Mouse (Mus musculus): ENCODE results near the gene Cyfip1. TPM values are rescaled to one million over a fixed set of nuclear protein-coding genes. Genes with fewer than 3 reads are reported as not detected.
A peak's percentile ranks its signal among the peaks of the same experiment; 100 is the strongest.

Cyfip1 gene
- total RNA-seq, 2 experiments from 2014 or later: 65.5 to 73.2 TPM

DNA sequence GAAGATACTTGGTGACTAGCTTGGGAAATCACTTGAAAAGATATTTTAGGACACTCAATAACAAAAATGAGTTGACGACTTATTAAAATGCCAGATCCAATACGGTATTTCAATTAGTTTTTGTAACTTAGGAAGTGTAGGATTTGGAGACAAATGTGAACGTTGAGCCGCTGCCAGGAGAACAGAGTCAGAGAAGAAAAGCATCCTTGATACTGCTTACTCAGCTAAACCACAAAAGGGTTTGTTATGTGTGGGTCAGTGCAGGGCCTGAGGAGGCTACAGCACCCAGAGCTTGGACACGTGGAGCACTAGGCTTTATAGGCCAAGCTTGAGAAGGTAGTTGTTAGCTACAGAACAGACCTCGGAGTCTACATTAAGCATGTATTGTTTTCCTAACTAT, 18.4 kb downstream of the Cyfip1 start:
- intact Hi-C loops (cut with DNase I): no loop called here
- DNase-seq (ENCODE audit: low spot score in 2 of 2): no peak

DNA sequence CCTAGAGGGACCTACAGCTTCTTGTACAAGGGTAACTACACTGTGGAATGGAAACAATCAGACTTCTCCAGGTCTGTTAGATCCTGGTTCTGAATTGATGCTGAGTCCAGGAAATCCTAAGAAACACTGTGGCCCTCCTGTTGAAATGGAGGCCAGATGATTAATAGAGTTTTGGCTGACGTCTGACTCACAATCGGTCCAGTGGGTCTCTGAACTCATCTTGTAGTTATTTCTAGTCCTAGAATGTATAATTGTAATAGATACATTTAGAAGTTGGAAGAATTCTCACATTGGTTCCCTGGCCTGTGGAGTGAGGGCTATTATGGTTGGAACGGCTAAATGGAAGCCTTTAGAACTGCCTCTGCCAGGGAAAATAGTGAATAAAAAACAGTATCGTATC, 19.6 kb downstream of the Cyfip1 start:
- DNase-seq (ENCODE audit: low spot score in 2 of 2): no peak
- intact Hi-C loops (cut with DNase I): no loop called here

- intact Hi-C loops (cut with DNase I): no loop called here
- DNase-seq (ENCODE audit: low spot score in 2 of 2): no peak
These were observed 23.5 kb downstream of the Cyfip1 start for GRCm38 (mm10) chr7:55865044-55865443.

- DNase-seq (ENCODE audit: low spot score in 2 of 2): no peak
- intact Hi-C loops (cut with DNase I): no loop called here
These were observed 24.3 kb downstream of the Cyfip1 start for GRCm38 (mm10) chr7:55865750-55866416.

- intact Hi-C loops (cut with DNase I): no loop called here
These were observed 26.7 kb downstream of the Cyfip1 start for GRCm38 (mm10) chr7:55868247-55868646.

DNA sequence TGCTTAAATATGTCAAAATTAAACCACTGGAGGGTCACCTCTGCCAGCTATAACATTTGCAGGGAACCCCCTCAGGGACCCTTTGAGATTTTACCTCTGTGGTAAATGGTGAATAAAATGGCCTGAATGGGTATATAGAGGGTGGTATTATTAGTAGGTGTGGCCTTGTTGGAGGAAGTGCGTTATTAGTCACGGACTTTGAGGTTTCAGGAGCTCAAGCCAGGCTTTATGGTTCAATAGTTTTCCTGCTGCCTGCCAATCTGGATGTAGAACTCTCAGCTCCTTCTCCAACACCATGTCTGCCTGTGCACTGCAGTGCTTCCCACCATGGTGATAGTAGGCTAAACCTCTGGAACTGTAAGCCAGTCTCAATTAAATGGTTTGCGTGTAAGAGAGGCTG, 27.7 kb downstream of the Cyfip1 start:
- intact Hi-C loops (cut with DNase I): no loop called here
- no peak for DNase-seq (ENCODE audit: low spot score in 2 of 2)

More at GRCm38 (mm10) chr7:55868247-55868646, 26.7 kb downstream of the Cyfip1 start:
- DNase-seq (ENCODE audit: low spot score in 2 of 2): no peak

DNA sequence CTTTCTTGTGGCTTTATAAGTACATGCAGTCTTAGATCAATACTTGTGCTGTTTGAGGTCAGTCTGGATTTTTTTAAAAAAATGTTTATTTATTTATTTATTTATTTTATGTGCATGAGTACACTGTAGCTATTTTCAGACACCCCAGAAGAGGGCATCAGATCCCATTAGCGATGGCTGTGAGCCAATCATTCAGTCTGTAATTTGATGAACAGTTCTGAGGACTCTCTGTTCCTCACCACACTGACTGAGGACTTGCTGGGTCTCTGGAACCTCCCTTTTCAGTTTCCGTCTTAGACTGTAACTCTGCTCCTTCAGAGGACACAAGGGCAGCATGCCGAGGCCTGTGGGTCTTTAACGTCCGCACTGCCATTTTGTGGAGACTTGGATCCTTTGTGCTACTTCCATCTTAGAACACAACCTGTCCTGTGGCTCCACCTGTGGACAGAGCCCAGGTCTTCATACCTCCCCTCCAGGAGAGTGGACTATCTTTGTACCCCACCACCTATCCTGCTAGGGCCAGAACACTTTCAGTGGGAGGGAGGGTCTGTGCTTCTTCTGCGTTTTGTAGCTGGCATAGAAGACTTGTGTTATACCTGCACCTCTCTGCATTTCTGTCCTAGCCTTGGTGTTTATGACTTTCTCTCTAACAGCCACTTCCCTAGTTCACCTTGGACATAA, 28.9 kb downstream of the Cyfip1 start:
- no peak for DNase-seq (ENCODE audit: low spot score in 2 of 2)
- intact Hi-C loops (cut with DNase I): no loop called here

- intact Hi-C loops (cut with DNase I): no loop called here
- no peak for DNase-seq (ENCODE audit: low spot score in 2 of 2)
These were observed 29.9 kb downstream of the Cyfip1 start for GRCm38 (mm10) chr7:55871476-55871875.

- DNase-seq (ENCODE audit: low spot score in 2 of 2): no peak
- intact Hi-C loops (cut with DNase I): no loop called here
These were observed 33.2 kb downstream of the Cyfip1 start for GRCm38 (mm10) chr7:55874703-55875102.

- intact Hi-C loops (cut with DNase I): no loop called here
- no peak for DNase-seq (ENCODE audit: low spot score in 2 of 2)
These were observed 36.2 kb downstream of the Cyfip1 start for GRCm38 (mm10) chr7:55877721-55878120.

DNA sequence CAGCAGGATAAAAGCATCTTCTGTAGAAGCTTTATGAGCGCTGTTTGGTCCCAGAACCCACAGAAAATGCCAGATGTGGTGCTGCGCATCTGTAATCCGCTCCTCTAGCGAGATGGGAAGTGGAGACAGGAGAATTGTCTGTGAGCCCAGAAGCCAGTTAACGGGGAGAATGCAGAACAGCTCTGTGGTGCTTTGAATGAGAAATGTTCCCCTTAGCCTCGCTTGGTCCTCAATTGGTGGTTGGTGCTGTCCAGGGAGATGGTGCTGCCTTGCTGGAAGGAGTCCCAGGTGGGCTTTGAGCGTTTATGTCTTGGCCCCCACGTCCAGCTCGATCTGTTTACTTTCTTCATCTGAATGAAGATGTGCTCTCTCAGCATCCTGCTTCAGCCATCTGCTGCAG, 39.3 kb downstream of the Cyfip1 start:
- intact Hi-C loops (cut with DNase I): loop anchor here (5.0 kb wide), 1 partner anchor 39 kb away; the partner anchor contains the start of gene Cyfip1
- no peak for DNase-seq (ENCODE audit: low spot score in 2 of 2)

DNA sequence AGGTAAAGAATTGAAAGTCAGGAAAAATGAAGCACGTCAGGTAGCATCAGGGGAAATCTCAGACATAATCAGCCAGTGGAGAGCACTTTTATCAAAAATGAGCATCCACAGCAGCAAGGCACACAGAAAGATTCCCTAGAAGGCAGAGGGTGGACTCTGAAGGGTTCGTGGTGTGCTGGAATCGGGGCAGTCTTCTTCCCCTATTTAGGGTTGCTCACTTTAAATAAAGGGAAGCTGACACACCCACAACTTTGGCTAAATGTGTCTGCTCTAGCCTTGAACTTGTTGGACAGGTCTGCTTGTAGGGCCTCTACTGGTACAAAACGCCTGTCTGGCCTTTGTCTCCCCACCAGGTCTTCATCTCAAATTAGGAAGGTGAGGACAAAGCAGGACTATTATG, 47.1 kb downstream of the Cyfip1 start:
- no peak for DNase-seq (ENCODE audit: low spot score in 2 of 2)
- intact Hi-C loops (cut with DNase I): no loop called here

DNA sequence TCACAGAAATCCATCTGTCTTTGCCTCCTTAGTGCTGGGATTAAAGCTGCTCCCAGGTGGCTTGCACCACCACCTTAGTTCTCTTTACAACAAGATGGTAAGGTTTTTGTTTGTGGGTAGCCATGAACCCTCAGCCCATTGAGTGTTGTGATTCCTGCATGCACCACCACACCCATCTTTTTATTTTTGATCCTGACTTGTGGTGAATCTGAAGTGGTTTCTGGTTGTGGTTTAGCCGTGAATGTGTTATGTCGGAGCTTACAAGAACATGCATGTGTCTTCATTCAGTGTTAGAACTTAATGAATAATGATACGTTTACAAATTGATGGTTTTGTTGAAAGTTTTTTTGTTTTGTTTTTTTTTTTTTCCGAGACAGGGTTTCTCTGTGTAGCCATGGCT, 48.5 kb downstream of the Cyfip1 start:
- intact Hi-C loops (cut with DNase I): no loop called here
- no peak for DNase-seq (ENCODE audit: low spot score in 2 of 2)

- intact Hi-C loops (cut with DNase I): no loop called here
- DNase-seq (ENCODE audit: low spot score in 2 of 2): peak; percentile 25 to 42
These were observed 49.2 kb downstream of the Cyfip1 start for GRCm38 (mm10) chr7:55890731-55891130.

- DNase-seq (ENCODE audit: low spot score in 2 of 2): no peak
- intact Hi-C loops (cut with DNase I): no loop called here
These were observed 50.3 kb downstream of the Cyfip1 start for GRCm38 (mm10) chr7:55891797-55892196.

GRCm38 (mm10) chr7:55903766-55904165, 62.2 kb downstream of the Cyfip1 start:
- no peak for DNase-seq (ENCODE audit: low spot score in 2 of 2)
- intact Hi-C loops (cut with DNase I): loop anchor here (5.0 kb wide), 1 partner anchor 81 kb away; no protein-coding TSS in a partner anchor

DNA sequence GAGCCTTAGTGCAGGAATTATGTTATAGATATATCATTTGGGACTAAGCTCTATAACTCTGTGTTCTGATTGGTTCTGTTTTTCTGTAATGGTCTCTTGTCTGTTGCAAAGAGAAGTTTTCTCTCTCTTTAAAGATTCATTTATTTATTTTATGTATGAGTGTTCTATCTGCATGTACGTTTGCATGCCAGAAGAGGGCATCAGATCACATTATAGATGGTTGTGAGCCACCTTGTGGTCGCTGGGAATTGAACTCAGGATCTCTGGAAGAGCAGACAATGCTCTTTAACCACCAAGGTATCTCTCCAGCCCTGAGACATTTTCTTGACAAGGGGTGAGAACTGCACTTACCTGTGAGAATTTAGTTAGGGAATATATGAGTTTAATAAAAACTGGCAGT, 63.9 kb downstream of the Cyfip1 start:
- no peak for DNase-seq (ENCODE audit: low spot score in 2 of 2)
- intact Hi-C loops (cut with DNase I): no loop called here

DNA sequence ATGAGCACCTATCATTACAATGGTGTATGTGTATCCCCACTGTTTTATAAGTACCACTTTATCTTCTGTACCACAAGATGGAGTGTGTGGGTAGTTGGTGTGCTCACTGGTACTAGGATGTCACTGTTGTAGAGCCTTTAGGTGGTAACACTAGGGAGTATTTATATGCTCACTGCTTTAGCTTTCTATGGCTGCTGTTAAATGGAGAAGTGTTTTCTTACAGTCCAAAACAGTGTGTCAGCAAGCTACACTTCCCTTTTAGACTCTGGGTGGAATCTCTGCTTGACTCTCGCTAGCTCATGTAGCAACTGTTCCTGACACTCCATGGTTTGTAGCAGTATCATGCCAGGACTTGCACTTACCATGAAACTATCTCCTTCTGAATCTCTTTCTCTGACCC, 68.0 kb downstream of the Cyfip1 start:
- no peak for DNase-seq (ENCODE audit: low spot score in 2 of 2)
- intact Hi-C loops (cut with DNase I): no loop called here

GRCm38 (mm10) chr7:55910356-55910755, 68.8 kb downstream of the Cyfip1 start:
- intact Hi-C loops (cut with DNase I): no loop called here
- DNase-seq (ENCODE audit: low spot score in 2 of 2): no peak

GRCm38 (mm10) chr7:55911371-55911770, 69.8 kb downstream of the Cyfip1 start:
- no peak for DNase-seq (ENCODE audit: low spot score in 2 of 2)
- intact Hi-C loops (cut with DNase I): no loop called here

GRCm38 (mm10) chr7:55912118-55912517, 70.6 kb downstream of the Cyfip1 start:
- intact Hi-C loops (cut with DNase I): no loop called here
- DNase-seq (ENCODE audit: low spot score in 2 of 2): no peak

Measured in left cerebral cortex, postnatal 36 days (tissue).